Comparison of ENCODE assay signal across 25 mouse cellular contexts in the genomic region with DNA sequence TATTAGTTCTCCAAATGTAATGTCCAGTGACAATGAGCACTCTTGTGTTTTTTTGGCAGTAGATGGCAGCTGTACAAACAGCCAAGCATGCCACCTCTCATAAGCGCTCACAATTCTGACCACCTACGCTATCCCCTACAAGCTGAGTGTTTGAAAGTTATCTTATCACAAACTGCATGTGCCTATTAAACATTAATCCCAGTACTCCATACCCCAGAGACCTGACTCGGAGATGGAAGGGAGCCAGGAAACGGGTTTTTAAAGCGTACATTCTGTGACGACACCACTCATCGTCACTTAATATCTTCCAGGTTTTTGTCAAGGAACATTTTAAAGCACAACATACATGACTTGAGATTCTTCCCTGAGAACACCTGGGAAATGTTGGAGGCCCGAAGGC.
DNase-seq lines count a peak whose midpoint lies in the region; ATAC-seq and TF ChIP-seq lines count a peak whose summit lies in the region.
"Had no signal": no experiment of that assay in that cellular context is flagged by ENCODE, and none has a peak within 500 bp of the region (broad histone marks: within the 10 kb centered on the region; RNA-seq: fewer than 3 reads in every experiment).

No protein-coding gene starts in this region.

- no peak for TF ChIP-seq POLR2A in kidney, adult 2 months (IDR thresholded peaks at IDR 0.05; ENCODE audit: low read depth, low read length)

- no peaks in the 10 kb centered on the region for H3K27me3 ChIP-seq in heart, postnatal 0 days (ENCODE audit: control insufficient read depth, insufficient read depth, low read length)
- H3K27me3 ChIP-seq in lung, embryonic 16.5 days (ENCODE audit: control insufficient read depth, insufficient read depth, low read depth, low read length), result no peaks in the 10 kb centered on the region
- H3K27me3 ChIP-seq in stomach, embryonic 15.5 days (replicated peaks), result no peaks in the 10 kb centered on the region
- no peaks in the 10 kb centered on the region for H3K27me3 ChIP-seq in kidney, adult 2 months (replicated peaks; ENCODE audit: control insufficient read depth, insufficient read depth, low read length)
- H3K27me3 ChIP-seq: embryonic facial prominence, embryonic 15.5 days; forebrain, embryonic 12.5 days; lung, embryonic 15.5 days; megakaryocyte, embryonic 14.5 days; midbrain, embryonic 13.5 days; neural tube, embryonic 13.5 days had no signal

- no peak for TF ChIP-seq EP300 in heart, postnatal 0 days (IDR thresholded peaks at IDR 0.05; ENCODE audit: low read depth)

- H3K4me1 ChIP-seq in heart, postnatal 0 days (ENCODE audit: control insufficient read depth, insufficient read depth), result no peaks in the 10 kb centered on the region
- no peaks in the 10 kb centered on the region for H3K4me1 ChIP-seq in lung, embryonic 16.5 days (replicated peaks; ENCODE audit: control insufficient read depth, insufficient read depth, low read length)
- no peaks in the 10 kb centered on the region for H3K4me1 ChIP-seq in stomach, embryonic 15.5 days
- H3K4me1 ChIP-seq in kidney, adult 2 months (ENCODE audit: control insufficient read depth, insufficient read depth, low read length), result no peaks in the 10 kb centered on the region
- H3K4me1 ChIP-seq: embryonic facial prominence, embryonic 10.5 days; embryonic facial prominence, embryonic 15.5 days; forebrain, embryonic 12.5 days; hindbrain, embryonic 10.5 days; lung, embryonic 15.5 days; midbrain, embryonic 13.5 days; neural tube, embryonic 13.5 days had no signal

- no peaks in the 10 kb centered on the region for H3K36me3 ChIP-seq in heart, postnatal 0 days (replicated peaks; ENCODE audit: control insufficient read depth, insufficient read depth, low read length)
- H3K36me3 ChIP-seq in lung, embryonic 16.5 days (ENCODE audit: control insufficient read depth, insufficient read depth, low read length), result no peaks in the 10 kb centered on the region
- H3K36me3 ChIP-seq in stomach, embryonic 15.5 days, result no peaks in the 10 kb centered on the region
- no peaks in the 10 kb centered on the region for H3K36me3 ChIP-seq in kidney, adult 2 months (ENCODE audit: control insufficient read depth, insufficient read depth, low read length)
- H3K36me3 ChIP-seq: embryonic facial prominence, embryonic 10.5 days; embryonic facial prominence, embryonic 15.5 days; forebrain, embryonic 12.5 days; hindbrain, embryonic 10.5 days; lung, embryonic 15.5 days; midbrain, embryonic 13.5 days; neural tube, embryonic 13.5 days had no signal

- no peak overlapping the region for H3K9ac ChIP-seq in heart, postnatal 0 days (replicated peaks; ENCODE audit: low read depth, low read length)
- H3K9ac ChIP-seq in lung, embryonic 16.5 days (ENCODE audit: low read length), result no peak overlapping the region
- no peak overlapping the region for H3K9ac ChIP-seq in stomach, embryonic 15.5 days
- H3K9ac ChIP-seq: embryonic facial prominence, embryonic 15.5 days; forebrain, embryonic 12.5 days; lung, embryonic 15.5 days; midbrain, embryonic 13.5 days; neural tube, embryonic 13.5 days had no signal

- no peak overlapping the region for H3K4me3 ChIP-seq in heart, postnatal 0 days (ENCODE audit: low read depth, low read length)
- H3K4me3 ChIP-seq in lung, embryonic 16.5 days (ENCODE audit: low read length), result no peak overlapping the region
- H3K4me3 ChIP-seq in stomach, embryonic 15.5 days (replicated peaks), result no peak overlapping the region
- no peak overlapping the region for H3K4me3 ChIP-seq in kidney, adult 2 months (ENCODE audit: insufficient read depth, low read depth, low read length)
- H3K4me3 ChIP-seq: embryonic facial prominence, embryonic 10.5 days; embryonic facial prominence, embryonic 15.5 days; forebrain, embryonic 12.5 days; hindbrain, embryonic 10.5 days; lung, embryonic 15.5 days; megakaryocyte, embryonic 14.5 days; midbrain, embryonic 13.5 days; neural tube, embryonic 13.5 days had no signal

- no peak for DNase-seq in heart, postnatal 0 days (ENCODE audit: low spot score)
- DNase-seq in heart, postnatal 14 days, result no peak
- no peak for DNase-seq in lung, adult 18-20 months
- no peak for DNase-seq in kidney, adult 2 months
- DNase-seq: B cell, adult 2 months; cerebellum, adult 2 months; cerebellum, postnatal 14 days; gastrocnemius, postnatal 10 days; kidney, postnatal 14 days; layer of hippocampus, adult 9-11 months; lung, postnatal 36 days; right cerebral cortex, postnatal 4 days had no signal

- 33% methylated on average over 8 of the region's 8 CpGs for WGBS in heart, postnatal 0 days
- 36% methylated on average over 8 of the region's 8 CpGs for WGBS in lung, embryonic 16.5 days
- WGBS in stomach, embryonic 15.5 days, result 66% methylated on average over 8 of the region's 8 CpGs
- WGBS in kidney, adult 2 months, result 82% methylated on average over 8 of the region's 8 CpGs

- no peak overlapping the region for H3K27ac ChIP-seq in heart, postnatal 0 days (ENCODE audit: low read depth)
- no peak overlapping the region for H3K27ac ChIP-seq in lung, embryonic 16.5 days (ENCODE audit: low read length)
- no peak overlapping the region for H3K27ac ChIP-seq in stomach, embryonic 15.5 days
- H3K27ac ChIP-seq in kidney, adult 2 months (ENCODE audit: insufficient read depth, low read depth, low read length), result no peak overlapping the region
- H3K27ac ChIP-seq: embryonic facial prominence, embryonic 10.5 days; embryonic facial prominence, embryonic 15.5 days; forebrain, embryonic 12.5 days; hindbrain, embryonic 10.5 days; lung, embryonic 15.5 days; midbrain, embryonic 13.5 days; neural tube, embryonic 13.5 days had no signal

- no peaks in the 10 kb centered on the region for H3K9me3 ChIP-seq in heart, postnatal 0 days (replicated peaks; ENCODE audit: control insufficient read depth, low read length)
- no peaks in the 10 kb centered on the region for H3K9me3 ChIP-seq in lung, embryonic 16.5 days (ENCODE audit: control insufficient read depth, low read length)
- H3K9me3 ChIP-seq in stomach, embryonic 15.5 days, result no peaks in the 10 kb centered on the region
- H3K9me3 ChIP-seq: embryonic facial prominence, embryonic 10.5 days; embryonic facial prominence, embryonic 15.5 days; forebrain, embryonic 12.5 days; hindbrain, embryonic 10.5 days; lung, embryonic 15.5 days; megakaryocyte, embryonic 14.5 days; midbrain, embryonic 13.5 days; neural tube, embryonic 13.5 days had no signal

- no peak for TF ChIP-seq CTCF in heart, postnatal 0 days (IDR thresholded peaks at IDR 0.05; ENCODE audit: low read depth)
- no peak for TF ChIP-seq CTCF in kidney, adult 2 months (conservative IDR thresholded peaks at IDR 0.05; ENCODE audit: insufficient read depth, insufficient read length, low read depth, low read length)

- ATAC-seq in heart, postnatal 0 days (ENCODE audit: insufficient read depth, low read depth), result no peak
- no peak for ATAC-seq in lung, embryonic 16.5 days (ENCODE audit: low read depth)
- ATAC-seq in stomach, embryonic 15.5 days (ENCODE audit: insufficient read depth, low FRiP score, low read depth), result peak; percentile 86
- ATAC-seq: hindbrain, embryonic 16.5 days; midbrain, embryonic 13.5 days had no signal

- H3K4me2 ChIP-seq in heart, postnatal 0 days (ENCODE audit: low read depth, low read length), result peak overlapping the region; percentile 25; the same call in 1 of the 2 replicates
- peak overlapping the region; percentile 25 for H3K4me2 ChIP-seq in lung, embryonic 16.5 days (ENCODE audit: low read depth, low read length)
- no peak overlapping the region for H3K4me2 ChIP-seq in stomach, embryonic 15.5 days
- H3K4me2 ChIP-seq: embryonic facial prominence, embryonic 15.5 days; forebrain, embryonic 12.5 days; heart, embryonic 11.5 days; liver, embryonic 11.5 days; lung, embryonic 15.5 days; midbrain, embryonic 13.5 days; neural tube, embryonic 13.5 days had no signal

- intact Hi-C loops in heart, postnatal 14 days (cut with DNase I), result no loop called here
